Mouse (Mus musculus) neural tube, embryonic 13.5 days (tissue): ENCODE results near the gene Inpp5a. TPM values are rescaled to one million over a fixed set of nuclear protein-coding genes. Genes with fewer than 3 reads are reported as not detected.

Experiments
- ATAC-seq: fragments of 200-750 bp; cut with Nextera tagmentation; 2 replicates; pipeline ENCODE4 v1.8.0; 2017; ENCODE audit warnings: low read depth, mild to moderate bottlenecking, moderate TSS enrichment, moderate library complexity
- H3K27ac ChIP-seq: fragments of 300-500 bp; sonication (generic); replicated peaks from 2 replicates; pipeline ENCODE4 v1.5.1; 2015; ENCODE audit warnings: moderate library complexity, mild to moderate bottlenecking, inconsistent platforms
- H3K27me3 ChIP-seq: fragments of 300-500 bp; sonication (generic); 2 replicates; pipeline ENCODE4 v1.6.1; 2015; ENCODE audit warnings: mild to moderate bottlenecking, inconsistent platforms
- H3K36me3 ChIP-seq: fragments of 300-500 bp; sonication (generic); 2 replicates; pipeline ENCODE4 v1.6.1; 2015; ENCODE audit warnings: mild to moderate bottlenecking, inconsistent platforms
- H3K4me1 ChIP-seq: fragments of 300-500 bp; sonication (generic); replicated peaks from 2 replicates; pipeline ENCODE4 v1.6.1; 2015; ENCODE audit warnings: inconsistent platforms
- H3K4me2 ChIP-seq: fragments of 300-500 bp; sonication (generic); 2 replicates; pipeline ENCODE4 v1.6.1; 2015; ENCODE audit warnings: inconsistent platforms, mild to moderate bottlenecking, moderate library complexity
- H3K4me3 ChIP-seq: fragments of 300-500 bp; sonication (generic); 2 replicates; pipeline ENCODE4 v1.5.1; 2015; ENCODE audit warnings: mild to moderate bottlenecking, inconsistent platforms
- H3K9ac ChIP-seq: fragments of 300-500 bp; sonication (generic); 2 replicates; pipeline ENCODE4 v1.6.1; 2015; ENCODE audit warnings: moderate library complexity, mild to moderate bottlenecking, inconsistent platforms
- H3K9me3 ChIP-seq: fragments of 300-500 bp; sonication (generic); 2 replicates; pipeline ENCODE4 v1.6.1; 2016; ENCODE audit warnings: inconsistent platforms
- WGBS: fragments of 180-500 bp; shearing (Covaris S2); methylation state at CpG from one replicate; pipeline ENCODE4 v1.1.7; 2015; 5-methylcytosine and 5-hydroxymethylcytosine counted together
- polyA plus RNA-seq: library from polyadenylated mRNA; unstranded; fragments of >200 nt; fragmentation: Nextera tagmentation; extraction: Ambion mirVana; gene quantifications from 2 replicates; pipeline ENCODE4 v1.2.1, GENCODE M21; 2015

Inpp5a gene
- polyA plus RNA-seq, 1 experiment from 2014 or later: 17.6 TPM

DNA sequence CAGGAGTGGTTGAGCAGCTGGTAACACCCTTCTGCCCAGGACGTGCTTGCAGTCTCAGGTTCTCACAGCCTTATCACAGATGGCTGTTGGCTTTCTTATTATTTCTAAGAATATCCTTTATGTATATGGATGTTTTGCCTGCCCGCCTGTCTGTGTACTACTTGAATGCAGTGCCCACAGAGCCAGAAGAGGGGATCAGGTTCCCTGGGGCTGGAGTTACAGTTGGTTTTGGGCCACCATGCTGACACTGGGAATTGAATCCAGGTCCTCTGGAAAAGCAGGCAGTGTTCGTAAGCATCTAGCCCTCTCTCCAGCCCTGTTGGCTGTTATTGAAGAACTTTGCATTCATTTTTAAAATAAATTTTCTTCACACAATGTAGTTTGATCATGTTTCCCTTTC is 50.1 kb downstream of the Inpp5a start:
- ATAC-seq: no peak
- Histone ChIP-seq H3K9ac (no peak overlapping the region), H3K4me2 (no peak overlapping the region), H3K4me1 (peaks cover 47% of the 10 kb centered on the region), H3K9me3 (no peaks in the 10 kb centered on the region), H3K27me3 (no peaks in the 10 kb centered on the region), H3K4me3 (no peak overlapping the region), H3K27ac (no peak overlapping the region; the same call in 1 of the 2 replicates), H3K36me3 (no peaks in the 10 kb centered on the region)
- WGBS: 68% methylated on average over 3 of the region's 3 CpGs

DNA sequence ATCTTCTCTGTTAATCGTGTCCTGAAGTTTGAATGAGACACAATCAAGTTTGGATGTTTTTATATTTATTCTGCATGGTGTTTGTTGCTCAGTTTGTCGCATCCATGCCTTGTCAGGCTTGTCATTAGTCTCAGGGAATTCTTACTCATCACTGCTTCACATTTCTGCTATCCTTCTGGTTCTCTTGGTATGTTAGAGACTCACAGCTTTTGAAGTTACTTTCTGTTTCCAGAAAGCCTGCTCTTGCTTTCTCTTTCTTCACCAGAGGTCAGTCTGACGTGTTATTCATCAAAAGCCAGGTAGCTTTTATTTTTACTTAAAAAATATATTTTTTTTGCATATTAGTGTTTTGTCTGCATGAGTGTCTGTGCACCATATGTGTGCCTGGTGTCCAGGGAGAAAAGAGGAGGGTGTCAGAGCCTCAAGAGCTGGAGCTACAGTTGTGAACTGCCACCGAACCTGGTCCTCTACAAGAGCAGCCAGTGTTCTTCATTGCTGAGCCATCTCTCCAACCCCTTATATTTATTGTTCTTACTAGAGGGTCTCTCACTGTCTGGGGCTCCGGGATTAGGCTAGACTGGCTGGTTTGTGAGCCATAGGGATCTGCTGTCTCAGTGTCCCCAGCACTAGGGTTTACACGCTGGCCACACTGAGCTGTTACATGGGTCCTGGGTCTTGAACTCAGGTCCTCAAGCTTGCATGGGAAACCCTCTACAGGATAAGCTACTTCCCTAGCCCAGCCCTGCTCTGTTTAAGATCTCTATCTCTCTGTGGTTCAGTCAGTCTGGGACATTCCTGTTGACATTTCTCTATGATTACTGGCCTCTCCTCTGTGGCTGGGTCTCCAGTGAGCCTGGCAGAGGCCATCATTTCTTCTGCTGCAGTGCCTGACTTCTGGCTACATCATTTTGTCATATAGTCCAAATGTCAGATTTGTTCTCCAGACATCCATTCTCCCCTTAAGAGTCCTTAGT is 51.3 kb downstream of the Inpp5a start:
- Histone ChIP-seq H3K4me2 (no peak overlapping the region), H3K4me1 (peaks cover 52% of the 10 kb centered on the region), H3K36me3 (no peaks in the 10 kb centered on the region), H3K9ac (no peak overlapping the region), H3K27ac (no peak overlapping the region), H3K9me3 (no peaks in the 10 kb centered on the region), H3K4me3 (no peak overlapping the region), H3K27me3 (no peaks in the 10 kb centered on the region)
- WGBS: 79% methylated on average over 6 of the region's 6 CpGs
- ATAC-seq: no peak

DNA sequence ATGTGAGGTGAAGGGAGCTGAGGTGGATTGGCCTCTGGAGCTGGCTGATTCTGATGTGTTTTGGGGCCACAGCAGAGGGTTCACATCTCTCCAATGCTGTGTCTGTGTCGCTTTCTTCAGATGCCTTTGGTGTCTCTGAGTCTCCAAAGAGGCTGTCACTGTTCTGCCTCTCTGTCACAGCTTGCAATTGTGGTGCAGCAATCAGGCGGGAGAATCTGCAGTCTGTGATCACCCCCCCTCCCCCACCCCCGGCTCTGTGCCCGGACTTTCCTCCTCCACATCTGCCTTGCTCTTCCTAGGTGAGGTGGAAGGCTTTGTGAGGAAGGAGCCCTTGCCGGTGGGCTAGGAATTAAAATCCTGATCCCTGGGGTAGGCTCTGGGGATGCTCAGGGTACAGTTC is 52.1 kb downstream of the Inpp5a start:
- Histone ChIP-seq H3K27me3 (no peaks in the 10 kb centered on the region), H3K9me3 (no peaks in the 10 kb centered on the region), H3K36me3 (no peaks in the 10 kb centered on the region), H3K27ac (no peak overlapping the region), H3K9ac (no peak overlapping the region), H3K4me3 (no peak overlapping the region), H3K4me2 (no peak overlapping the region), H3K4me1 (peaks cover 55% of the 10 kb centered on the region)
- ATAC-seq: no peak
- WGBS: 30% methylated on average over 5 of the region's 5 CpGs

DNA sequence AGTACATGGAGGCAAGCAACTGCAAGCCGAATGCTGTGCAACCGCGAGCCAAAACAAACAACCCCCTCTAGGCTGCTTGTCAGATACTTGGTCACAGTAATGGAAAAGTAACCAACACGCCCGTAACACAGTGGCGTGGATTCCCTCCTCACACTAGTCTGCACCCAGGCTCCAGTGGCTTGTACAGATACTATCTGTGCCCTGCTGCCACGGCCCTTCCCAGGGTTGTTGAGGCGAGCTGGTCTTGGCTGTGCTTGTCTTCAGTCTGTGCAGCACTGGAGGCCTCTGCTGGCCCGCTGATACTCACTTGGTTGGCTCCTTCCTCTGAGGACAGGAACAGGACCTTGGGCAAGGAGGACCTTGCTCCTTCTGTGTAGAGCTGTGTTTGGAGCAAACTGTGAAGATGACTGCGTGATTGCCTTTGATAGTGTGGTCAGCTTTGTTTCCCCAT is 52.9 kb downstream of the Inpp5a start:
- H3K4me2 ChIP-seq: no peak overlapping the region
- no peak overlapping the region for H3K27ac ChIP-seq
- H3K27me3 ChIP-seq: no peaks in the 10 kb centered on the region
- 70% methylated on average over 10 of the region's 10 CpGs for WGBS
- H3K36me3 ChIP-seq: no peaks in the 10 kb centered on the region
- H3K4me3 ChIP-seq: no peak overlapping the region
- H3K9ac ChIP-seq: no peak overlapping the region
- H3K9me3 ChIP-seq: no peaks in the 10 kb centered on the region
- H3K4me1 ChIP-seq: peaks cover 52% of the 10 kb centered on the region
- ATAC-seq: no peak

DNA sequence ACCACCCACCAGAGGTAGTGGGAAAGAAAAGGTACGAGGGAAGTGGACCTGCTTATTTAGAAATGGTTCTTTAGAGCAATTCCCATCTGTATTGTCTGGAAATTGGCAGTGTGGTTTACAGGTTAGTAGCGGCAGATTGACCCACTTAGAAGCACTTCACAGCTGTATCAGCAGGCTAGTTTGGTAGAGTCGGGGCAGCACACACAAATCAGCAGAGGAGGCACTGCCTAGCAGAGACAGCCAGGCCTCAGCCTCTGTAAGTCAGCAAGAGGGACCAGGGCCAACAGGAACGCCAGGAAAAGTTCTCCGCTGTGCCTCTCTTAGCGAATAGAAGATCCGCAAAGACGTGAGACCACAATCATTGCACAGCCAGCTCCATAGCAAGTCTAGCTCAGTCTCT is 56.7 kb downstream of the Inpp5a start:
- Histone ChIP-seq H3K4me1 (peaks cover 28% of the 10 kb centered on the region), H3K9ac (no peak overlapping the region), H3K4me3 (no peak overlapping the region), H3K9me3 (no peaks in the 10 kb centered on the region), H3K27me3 (no peaks in the 10 kb centered on the region), H3K27ac (no peak overlapping the region), H3K4me2 (no peak overlapping the region), H3K36me3 (no peaks in the 10 kb centered on the region)
- WGBS: 73% methylated on average over 8 of the region's 8 CpGs
- ATAC-seq: no peak

DNA sequence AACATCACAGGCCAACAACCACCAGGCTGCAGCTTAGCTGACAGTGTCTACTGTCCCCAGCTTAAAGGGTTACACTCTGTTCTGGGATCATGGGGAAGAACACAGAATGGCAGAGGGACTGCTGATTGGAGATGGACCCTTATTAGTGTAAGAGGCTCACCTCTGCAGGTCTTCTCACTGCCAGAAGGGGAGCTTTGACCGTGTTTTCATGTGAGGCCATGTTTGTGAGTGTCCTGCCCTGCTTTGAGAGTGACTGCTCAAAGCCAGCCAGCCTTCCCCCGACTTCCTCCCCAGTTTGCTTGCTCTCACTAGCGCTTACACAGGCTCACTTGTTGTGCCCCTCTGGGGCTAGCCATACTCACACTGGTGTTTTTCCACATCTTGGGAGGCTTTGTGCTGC is 58.5 kb downstream of the Inpp5a start:
- Histone ChIP-seq H3K4me1 (peaks cover 11% of the 10 kb centered on the region), H3K36me3 (no peaks in the 10 kb centered on the region), H3K27ac (no peak overlapping the region), H3K4me3 (no peak overlapping the region), H3K9me3 (no peaks in the 10 kb centered on the region), H3K9ac (no peak overlapping the region), H3K4me2 (no peak overlapping the region), H3K27me3 (no peaks in the 10 kb centered on the region)
- 85% methylated on average over 3 of the region's 3 CpGs for WGBS
- no peak for ATAC-seq

DNA sequence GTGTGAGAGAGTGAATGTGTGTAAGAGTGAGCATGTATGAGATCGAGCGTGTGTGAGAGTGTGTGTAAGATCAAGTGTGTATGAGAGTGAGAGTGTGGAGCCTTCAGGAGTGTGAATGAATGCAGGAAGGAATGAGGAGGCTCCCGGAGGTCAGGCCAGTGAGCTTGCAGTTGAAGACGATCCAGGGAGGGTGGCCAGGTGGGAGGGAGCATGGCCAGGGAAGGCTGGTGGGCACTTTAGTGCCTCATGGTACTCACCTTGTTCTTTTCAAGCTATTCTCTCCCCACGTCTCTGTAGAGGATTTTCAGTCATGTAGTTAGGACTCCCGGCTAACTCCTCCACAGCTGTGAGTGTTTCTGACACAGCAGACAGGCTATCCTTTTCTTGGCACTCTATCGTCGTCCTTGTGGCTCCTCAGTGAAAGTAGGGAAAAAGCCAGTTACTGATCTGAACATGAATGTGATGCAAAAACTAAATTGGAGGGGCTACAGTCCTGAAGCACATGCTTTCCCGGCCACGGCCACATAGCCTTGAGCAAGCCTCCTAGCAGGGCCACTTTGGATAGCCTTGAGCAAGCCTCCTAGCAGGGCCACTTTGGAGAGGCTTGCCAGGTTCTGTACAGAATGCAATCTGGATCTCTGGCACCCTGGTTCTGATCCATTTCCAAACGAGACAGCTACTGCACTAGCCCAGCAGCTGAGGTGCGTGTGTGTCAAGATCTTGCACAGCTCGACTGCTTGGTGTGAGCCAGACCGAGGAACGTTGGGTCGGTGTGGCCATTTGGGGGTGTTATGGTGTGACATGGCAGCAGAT is 61.5 kb downstream of the Inpp5a start:
- Histone ChIP-seq H3K36me3 (no peaks in the 10 kb centered on the region), H3K9ac (no peak overlapping the region), H3K9me3 (no peaks in the 10 kb centered on the region), H3K4me1 (0 out of 2 replicates have a peak, but pooled peaks cover 2% of the 10 kb centered on the region), H3K4me3 (no peak overlapping the region), H3K4me2 (no peak overlapping the region), H3K27me3 (no peaks in the 10 kb centered on the region), H3K27ac (no peak overlapping the region)
- 90% methylated on average over 16 of the region's 16 CpGs for WGBS
- ATAC-seq: no peak

DNA sequence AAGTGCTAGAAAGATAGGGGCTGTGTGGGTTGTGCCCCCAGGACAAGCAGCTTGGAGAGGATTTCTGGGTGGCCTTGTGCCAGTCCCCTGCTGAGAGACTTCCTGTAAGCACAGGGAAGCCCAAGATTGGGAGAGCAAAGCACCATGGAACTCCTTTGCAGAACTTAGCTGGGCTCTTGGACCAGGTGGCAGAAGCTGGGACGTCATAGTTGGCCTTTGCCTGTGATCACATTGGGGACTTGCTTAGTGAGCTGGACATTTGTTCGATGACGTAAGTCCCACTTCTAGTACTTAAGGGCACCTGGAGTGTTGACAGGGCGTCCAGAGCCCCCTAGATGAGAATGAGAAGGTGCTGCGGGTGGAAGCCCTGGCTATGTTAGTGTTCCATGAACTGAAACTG is 62.8 kb downstream of the Inpp5a start:
- 87% methylated on average over 5 of the region's 5 CpGs for WGBS
- Histone ChIP-seq H3K4me2 (no peak overlapping the region), H3K9me3 (no peaks in the 10 kb centered on the region), H3K27me3 (no peaks in the 10 kb centered on the region), H3K36me3 (no peaks in the 10 kb centered on the region), H3K4me3 (no peak overlapping the region), H3K27ac (no peak overlapping the region), H3K9ac (no peak overlapping the region), H3K4me1 (no peaks in the 10 kb centered on the region)
- ATAC-seq: no peak

DNA sequence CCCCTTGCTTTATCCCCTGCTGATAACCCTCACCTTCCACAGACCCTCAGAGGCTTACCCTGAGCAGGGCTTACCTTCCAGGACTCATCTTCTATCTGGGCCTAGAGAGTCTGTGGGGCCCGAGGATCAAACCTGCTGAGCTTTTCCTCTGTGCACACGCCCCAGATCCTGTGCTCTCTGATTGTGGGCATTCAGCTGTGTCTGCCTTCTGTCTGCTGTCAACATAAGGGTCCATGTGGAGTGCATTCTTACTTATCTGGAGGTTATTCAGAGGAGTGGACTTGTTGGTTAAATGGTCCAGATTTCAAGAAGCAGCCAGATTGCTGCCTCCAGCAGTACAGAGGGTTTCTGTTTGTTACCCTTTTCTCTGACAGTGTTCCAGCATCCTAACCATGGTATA is 63.3 kb downstream of the Inpp5a start:
- Histone ChIP-seq H3K4me3 (no peak overlapping the region), H3K36me3 (no peaks in the 10 kb centered on the region), H3K27ac (no peak overlapping the region), H3K4me2 (no peak overlapping the region), H3K4me1 (no peaks in the 10 kb centered on the region), H3K9me3 (no peaks in the 10 kb centered on the region), H3K9ac (no peak overlapping the region), H3K27me3 (no peaks in the 10 kb centered on the region)
- WGBS: 90% methylated on average over 2 of the region's 2 CpGs
- no peak for ATAC-seq

DNA sequence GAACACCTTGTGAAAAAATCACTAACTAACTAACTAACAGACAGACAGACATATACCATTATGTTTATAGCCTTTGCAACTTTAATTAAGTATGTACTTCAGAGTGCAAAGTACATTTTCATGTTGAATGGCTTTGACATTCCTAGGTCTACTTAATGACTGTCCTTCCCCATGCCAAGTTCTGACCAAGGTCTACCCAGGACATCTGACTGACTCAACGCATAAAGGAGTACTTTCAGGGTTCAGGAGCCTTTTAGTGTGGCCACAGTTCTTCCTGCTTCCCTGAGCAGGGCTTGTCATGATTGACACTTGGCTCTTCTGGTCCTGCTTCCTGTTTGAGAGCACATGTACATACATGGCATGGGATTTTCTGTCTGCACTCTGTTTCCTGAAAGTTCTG is 64.3 kb downstream of the Inpp5a start:
- Histone ChIP-seq H3K36me3 (no peaks in the 10 kb centered on the region), H3K9me3 (no peaks in the 10 kb centered on the region), H3K27ac (no peak overlapping the region), H3K4me3 (no peak overlapping the region), H3K9ac (no peak overlapping the region), H3K27me3 (no peaks in the 10 kb centered on the region), H3K4me1 (no peaks in the 10 kb centered on the region), H3K4me2 (no peak overlapping the region)
- WGBS: 79% methylated on average over 1 of the region's 1 CpGs
- no peak for ATAC-seq

DNA sequence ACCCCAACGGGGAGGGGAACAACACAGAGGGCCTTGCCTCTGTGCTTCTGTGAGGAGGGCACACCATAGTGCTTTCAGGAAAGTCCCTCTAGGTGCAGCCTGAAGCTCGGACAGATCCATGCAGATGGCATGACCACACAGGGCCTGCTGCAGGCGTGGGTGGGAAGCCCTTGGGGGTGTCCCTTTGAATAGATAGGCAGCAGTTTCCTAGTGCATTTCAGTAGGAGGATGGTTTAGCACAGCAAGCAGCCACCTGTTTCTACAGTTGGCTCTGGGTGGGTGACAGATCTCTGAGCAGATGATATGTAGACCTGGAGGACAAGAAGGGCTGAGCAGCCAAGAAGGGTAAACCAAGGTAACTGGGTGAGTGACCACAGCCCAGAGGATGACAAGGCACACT is 65.4 kb downstream of the Inpp5a start:
- no peak overlapping the region for H3K27ac ChIP-seq
- H3K4me2 ChIP-seq: no peak overlapping the region
- 85% methylated on average over 3 of the region's 3 CpGs for whole genome bisulfite sequencing
- no peaks in the 10 kb centered on the region for H3K36me3 ChIP-seq
- no peaks in the 10 kb centered on the region for H3K4me1 ChIP-seq
- H3K4me3 ChIP-seq: no peak overlapping the region
- ATAC-seq: no peak
- no peaks in the 10 kb centered on the region for H3K9me3 ChIP-seq
- no peak overlapping the region for H3K9ac ChIP-seq
- no peaks in the 10 kb centered on the region for H3K27me3 ChIP-seq

DNA sequence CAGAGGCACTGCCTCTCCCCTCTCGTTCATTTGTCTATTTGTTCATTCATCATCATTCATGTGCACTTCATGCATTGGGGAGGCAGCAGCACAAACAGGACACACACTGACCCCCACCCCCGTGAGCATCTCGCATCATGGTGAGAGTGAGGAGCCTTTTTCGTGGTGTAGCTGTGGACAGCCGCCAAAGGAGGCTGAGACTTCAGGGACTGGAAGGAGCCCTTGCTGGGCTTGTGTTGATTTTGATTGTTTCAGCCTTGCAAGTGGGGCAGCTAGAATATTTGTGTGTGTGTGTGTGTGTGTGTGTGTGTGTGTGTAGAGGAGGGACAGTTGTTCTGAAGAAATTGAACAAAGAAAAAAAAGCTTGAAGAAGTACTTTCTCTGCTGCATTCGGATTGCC is 67.8 kb downstream of the Inpp5a start:
- no peak overlapping the region for H3K9ac ChIP-seq
- no peaks in the 10 kb centered on the region for H3K4me1 ChIP-seq
- H3K4me3 ChIP-seq: no peak overlapping the region
- 74% methylated on average over 6 of the region's 6 CpGs for WGBS
- no peaks in the 10 kb centered on the region for H3K27me3 ChIP-seq
- H3K4me2 ChIP-seq: no peak overlapping the region
- H3K9me3 ChIP-seq: no peaks in the 10 kb centered on the region
- no peak overlapping the region for H3K27ac ChIP-seq
- no peak for ATAC-seq
- H3K36me3 ChIP-seq: no peaks in the 10 kb centered on the region
